Mouse (Mus musculus) right cerebral cortex, postnatal 14 days (tissue): ENCODE results near the gene Pde8a.
A peak's percentile ranks its signal among the peaks of the same experiment; 100 is the strongest.

ENCODE experiments used
- DNase-seq: peaks from one replicate; pipeline ENCODE4 v3.0.0; 2022

Gene Pde8a

DNA sequence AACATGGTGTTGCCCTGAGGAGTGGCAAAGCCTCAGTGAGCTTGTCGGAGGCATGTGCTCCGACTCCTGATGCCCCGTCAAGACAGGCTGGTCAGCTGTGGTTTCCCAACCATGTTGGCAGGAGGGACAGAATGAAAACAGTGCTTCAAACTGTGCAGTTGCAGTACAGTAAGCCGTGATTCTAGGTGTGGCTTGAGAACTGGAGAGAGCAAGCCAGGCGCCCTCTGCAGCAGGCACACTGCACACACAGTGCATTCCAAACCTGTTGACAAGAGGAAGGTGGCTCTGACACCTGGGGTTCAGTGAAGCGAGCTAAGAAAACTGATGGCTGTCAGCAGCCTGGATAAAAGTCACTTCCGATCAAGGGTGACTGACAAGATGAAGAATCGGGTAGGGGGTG is 73.5 kb downstream of the Pde8a start:
- no peak for DNase-seq

DNA sequence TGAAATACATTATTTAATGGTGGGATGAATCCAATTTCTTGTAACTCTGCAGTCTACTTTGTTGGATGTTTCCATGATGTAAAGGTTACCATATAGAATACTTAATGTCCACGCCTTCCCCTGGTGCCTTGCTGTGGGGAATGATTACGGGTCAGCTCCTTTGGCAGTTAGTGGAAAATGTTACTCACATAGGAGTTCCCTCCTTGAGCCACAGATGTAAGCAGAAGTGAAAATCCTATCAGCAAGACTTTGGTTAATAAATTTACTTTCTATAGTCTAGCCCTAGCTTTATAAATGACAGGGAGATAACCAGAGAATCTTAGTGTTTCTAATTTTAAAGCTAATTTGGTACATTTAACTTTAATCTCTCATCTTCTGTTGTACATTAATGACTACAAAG is 81.8 kb downstream of the Pde8a start:
- DNase-seq = no peak

DNA sequence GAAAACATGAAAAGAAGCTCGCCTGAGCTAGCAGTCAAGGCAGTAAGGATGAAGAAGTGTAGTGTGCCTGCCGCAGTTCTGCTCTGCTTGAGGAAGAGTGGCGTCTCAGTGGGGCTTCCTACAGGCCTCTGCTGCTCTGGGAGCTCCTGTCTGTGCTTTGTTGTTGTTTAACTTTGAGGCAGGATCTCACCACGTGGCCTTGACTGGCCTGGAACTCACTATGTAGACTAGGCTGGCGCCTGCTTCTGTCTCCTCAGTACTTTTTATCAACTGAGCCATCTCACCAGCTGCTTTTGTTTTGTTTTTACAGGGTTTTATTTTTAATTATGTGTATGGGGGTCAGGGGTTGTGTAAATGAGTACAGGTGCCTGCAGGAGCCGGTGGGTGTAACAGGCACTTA is 84.8 kb downstream of the Pde8a start:
- DNase-seq = no peak

DNA sequence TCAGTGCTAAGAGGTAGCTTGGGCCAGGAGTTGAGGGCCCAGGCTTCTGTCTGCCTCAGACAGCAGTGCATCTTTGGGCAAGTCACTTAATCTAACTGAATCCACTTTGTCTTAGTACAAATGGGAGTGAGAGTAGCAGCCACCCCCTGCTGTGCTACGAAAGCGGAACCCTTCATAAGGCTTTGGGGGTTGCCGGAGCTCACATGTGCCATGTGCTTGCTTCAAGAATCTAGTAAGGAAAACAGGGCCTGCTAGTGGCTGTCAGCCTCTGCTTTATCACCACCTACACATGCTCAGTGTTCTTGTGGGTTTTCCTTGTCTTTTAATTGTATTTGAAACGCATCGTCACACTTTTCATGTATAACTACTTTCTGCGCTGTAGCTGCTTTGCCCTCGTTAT is 87.9 kb downstream of the Pde8a start:
- no peak for DNase-seq

DNA sequence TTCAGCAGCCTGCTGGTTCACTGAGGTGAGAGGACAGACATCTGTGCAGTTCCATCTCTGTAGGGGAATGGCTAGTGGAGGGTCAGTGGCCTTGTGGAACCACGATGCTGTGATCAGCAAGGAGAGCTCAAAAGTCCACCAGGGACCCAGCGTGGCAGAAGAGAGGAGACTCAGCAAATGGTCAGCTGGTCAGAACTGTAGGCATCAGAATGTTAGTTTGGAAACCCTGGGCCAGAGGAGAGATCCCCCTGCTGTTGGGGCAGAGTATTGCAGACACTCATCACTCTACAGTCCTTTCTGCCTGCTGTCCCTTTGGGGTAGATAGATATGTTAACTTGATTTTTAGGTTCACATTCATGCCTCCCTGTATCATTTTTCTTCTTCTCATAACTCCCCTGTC is 90.3 kb downstream of the Pde8a start:
- DNase-seq = no peak

DNA sequence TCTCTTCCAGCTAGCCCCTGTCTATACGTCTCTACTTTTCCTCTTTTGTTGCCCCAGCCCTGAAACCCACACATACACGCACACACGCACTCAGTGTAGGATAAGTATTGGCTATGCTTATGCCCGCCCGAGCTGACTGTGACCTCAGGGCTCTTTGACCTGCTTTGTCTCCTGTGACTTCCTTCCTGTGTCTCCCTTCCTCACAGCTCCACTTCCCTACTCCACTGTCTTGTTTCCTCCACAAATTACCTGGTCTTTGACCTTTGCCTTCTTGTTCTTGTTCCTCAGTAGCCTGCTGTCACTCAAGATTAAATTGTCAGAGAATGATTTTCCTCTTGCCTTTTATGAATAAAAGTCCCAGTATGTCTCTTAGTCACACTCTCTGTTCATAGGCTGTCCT is 90.7 kb downstream of the Pde8a start:
- no peak for DNase-seq

DNA sequence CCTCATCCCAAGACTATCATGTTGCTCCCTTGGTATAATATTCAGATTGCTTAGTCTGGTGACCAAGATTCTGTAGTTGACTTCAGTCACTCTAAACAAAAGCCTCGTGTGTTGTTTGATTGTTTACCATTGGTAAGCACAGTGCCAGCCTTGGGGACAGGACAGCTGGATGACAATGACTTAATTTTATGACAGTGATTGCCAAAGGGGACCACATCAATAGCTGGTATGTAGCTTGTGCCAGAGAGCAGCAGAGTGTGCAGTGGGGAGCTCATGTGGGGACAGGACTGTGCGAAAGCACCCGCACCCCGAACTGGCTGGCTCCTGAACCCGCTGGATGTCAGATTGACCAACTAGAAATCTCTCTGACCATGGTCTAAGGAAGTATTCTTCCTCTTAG is 91.3 kb downstream of the Pde8a start:
- no peak for DNase-seq

DNA sequence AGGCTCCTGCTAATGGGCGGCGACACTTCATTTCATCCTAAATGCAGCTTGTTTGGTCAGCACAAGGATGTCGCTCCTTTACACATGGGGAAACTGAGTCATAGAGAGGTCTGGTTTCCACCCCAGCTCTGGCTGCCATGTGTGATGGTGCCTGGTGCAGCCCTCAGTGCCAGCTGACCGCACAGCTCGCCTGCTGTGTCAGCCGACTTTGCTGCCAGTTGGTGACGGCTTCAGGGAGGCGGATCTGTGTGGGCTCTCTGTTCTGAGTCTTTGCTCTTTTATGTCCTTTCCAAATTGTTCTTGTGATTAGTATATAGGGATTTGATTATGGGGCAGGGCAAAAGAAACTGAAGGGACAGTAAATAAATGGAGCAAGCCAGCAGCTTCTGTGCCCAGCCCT is 94.3 kb downstream of the Pde8a start:
- DNase-seq = no peak

DNA sequence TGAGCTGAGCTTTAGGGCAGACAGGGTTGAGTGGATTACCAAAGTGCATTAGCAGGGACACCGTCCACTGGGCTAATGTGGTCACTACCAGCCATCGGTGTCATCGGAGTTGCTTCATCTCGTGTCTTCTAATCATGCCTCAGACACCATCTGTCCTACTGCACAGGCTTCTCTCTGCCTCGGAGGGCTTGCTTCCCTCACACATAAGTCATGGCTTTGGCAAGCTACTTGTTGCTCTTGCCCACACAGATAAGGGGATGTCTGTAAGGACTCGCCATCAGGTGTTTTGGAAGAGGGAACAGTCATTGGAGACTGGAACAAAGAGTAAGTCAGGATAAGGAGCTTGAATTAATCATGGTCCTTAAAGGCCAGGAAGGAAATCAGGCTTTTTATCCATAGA is 95.9 kb downstream of the Pde8a start:
- DNase-seq = no peak

DNA sequence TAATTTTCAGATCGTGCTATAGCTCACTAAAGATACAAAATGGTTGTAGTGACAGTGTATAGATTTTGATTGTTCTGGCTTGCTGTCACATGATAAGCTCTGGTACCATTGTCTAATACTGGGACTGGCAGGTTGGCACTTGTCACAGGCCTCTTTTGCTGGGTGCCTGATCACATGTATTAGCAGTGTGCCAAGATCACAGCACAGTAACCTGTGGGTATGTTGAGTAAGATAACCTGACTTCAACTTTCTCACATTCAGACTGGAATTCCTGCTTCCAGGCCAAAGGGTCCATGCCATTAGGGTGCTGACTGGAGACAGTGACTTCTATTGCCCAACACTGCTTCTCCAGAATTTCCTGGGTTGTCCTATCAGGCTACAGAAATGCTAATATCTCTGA is 97.7 kb downstream of the Pde8a start:
- DNase-seq = no peak

DNA sequence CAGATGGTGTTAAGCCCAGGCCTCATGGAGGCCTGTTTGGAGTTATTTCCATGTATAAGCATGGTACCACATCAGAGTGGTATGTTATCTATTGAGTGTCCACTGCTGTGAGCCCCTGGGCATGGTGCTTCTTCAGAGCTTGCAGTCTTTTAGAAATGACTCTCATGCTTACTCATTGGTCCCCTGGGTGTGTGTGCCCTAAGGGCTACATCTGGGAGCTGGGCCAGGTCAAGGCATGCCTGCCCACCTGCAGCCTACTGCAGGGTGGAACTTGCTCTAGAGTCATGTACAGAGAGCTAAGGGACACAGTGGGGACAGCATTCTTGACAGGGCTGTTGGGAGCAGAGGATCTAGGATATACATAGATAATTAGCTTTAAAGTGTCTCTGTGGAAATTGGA is 98.2 kb downstream of the Pde8a start:
- no peak for DNase-seq

DNA sequence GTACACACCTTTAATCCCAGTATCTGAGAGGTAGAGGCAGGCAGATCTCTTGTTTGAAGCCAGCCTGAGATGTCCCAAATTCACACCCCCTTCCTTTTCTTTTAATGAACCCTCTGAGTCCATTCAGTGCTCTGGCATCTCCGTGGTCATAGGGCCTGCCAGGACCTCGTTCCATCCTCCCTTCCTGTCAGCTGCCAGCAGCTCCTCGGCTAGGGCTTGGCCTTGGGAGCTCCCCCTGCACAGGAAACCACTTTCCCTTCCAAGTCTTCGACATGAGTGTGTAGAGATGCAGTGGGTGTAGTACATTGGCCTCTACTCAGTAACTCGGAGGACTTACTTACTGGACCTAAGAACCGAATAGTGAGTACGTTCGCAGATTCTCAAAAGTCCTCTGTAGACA is 102.2 kb downstream of the Pde8a start:
- no peak for DNase-seq

DNA sequence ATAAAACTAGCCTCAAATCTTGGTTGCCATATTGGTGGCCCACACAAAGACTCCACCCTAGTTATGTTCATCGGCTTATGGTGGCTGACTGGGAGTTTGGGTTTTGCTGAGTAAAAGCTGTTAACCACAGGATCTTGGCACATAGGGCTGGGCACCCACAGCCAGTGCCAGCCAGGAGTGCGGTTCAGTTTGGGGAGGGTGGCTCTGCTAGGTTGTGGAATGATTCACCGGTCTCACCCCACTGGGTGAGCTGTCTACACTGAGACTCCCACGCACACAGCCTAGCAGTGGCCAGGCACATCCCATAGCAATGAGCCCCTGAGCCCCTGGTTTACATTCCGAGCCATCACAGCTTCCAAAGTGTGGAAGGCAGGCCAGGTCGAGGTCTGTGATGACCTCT is 106.4 kb downstream of the Pde8a start:
- DNase-seq = no peak

DNA sequence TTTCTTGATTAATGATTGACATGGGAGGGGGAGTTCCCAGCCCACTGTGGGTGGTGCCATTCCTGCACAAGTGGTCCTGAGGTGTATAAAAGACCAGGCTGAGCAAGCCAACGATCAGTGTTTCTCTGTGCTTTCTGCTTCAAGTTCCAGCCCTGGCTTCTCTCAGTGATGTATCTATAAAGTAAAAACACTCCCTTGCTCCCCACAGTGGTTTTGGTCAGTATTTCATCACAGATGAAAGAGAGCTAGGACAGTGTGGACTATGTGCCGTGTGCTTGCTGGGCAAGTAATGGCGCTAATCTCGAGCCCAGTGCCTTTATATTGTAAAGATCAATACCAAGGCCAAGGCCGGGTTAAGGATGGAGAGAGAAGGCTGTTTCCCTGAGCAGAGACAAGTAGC is 108.4 kb downstream of the Pde8a start:
- DNase-seq = no peak

DNA sequence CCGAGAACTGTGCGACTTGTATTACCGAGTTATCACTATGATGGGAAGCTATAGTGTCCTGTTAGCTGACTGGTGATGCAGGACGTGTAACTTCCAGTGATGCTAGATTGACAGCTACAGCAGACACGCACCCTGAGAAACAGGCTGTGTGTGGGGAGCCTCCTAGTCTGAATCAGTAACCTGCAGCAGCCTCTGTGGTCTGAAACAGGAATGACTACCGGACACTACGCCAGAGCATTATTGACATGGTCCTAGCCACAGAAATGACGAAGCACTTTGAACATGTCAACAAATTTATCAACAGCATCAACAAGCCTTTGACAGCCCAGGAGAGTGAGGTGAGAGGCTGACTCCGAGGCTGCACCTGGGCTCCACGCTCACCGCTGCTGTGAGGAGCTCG is 112.6 kb downstream of the Pde8a start:
- DNase-seq = no peak

DNA sequence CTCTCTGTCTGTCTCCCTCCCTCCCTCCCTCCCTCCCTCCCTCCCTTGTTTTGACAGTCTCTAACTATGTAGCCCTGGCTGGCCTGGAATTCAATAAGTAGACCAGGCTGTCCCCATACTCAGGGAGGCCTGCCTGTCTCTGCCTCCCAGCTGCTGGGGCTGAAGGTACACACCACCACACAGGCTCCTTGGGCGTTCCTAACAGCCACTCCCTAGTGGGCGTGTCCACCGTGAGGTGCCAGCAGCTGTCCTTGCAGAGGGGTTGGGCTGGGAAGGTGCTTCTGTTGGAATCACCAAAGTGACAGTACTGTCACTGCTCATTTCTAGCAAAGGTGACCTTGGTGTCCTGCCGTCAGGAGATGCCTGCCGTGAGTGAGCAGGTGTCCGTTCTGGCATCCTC is 113.5 kb downstream of the Pde8a start:
- DNase-seq = no peak

DNA sequence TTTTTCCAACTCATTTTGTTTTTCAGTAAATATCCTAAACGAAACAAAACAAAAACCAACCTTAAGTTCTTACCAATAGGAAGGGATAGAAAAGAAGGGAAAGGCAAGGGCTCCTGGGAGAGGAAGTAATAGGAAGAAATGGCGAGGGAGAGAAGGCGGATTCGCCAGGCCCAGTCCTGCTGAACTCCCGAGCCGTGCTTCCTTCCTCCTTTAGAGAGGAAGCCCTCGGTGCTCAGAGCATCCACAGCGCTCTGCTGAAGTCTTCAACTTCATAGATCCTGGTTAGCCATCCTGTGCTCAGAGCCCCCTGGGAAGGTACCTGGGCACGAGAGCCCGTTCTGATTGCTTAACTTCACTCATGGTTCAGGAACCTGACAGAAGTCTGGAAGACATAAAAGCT is 114.3 kb downstream of the Pde8a start:
- no peak for DNase-seq

DNA sequence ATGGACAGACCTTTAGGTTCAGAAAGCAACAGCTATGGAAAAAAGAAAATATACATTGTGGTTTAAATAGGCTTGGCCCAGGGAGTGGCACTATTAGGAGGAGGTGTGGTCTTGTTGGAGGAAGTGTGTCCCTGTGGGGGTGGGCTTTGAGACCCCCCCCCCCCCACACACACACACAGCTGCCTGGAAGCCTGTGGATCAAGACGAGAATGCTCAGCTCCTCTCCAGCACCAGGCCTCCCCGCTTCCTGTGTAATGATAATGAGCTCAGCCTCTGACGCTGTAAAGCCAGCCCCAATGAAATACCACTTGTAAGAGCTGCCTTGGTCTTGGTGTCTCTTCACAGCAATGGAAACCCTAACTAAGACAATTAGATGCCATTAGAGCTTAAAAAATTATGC is 117.4 kb downstream of the Pde8a start:
- DNase-seq = no peak

DNA sequence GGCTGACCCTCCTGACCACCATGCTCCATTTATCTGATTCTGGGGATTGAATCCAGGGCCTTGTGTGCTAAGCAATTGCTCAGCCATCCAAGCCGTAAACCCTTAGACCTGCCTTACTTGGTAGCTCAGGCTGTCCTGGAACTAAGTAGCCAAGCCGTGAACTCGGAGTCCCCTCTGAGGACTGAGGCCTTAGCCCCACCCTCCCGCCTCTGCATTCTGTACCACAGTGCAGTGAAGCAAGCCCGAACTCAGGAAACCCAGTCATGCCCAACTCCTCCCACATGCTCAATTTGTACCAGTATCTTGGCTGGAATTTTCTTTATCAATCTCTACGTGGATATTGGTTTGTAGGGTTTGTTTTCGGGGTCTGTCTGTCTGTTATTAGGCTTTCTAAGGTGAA is 118.5 kb downstream of the Pde8a start:
- no peak for DNase-seq

DNA sequence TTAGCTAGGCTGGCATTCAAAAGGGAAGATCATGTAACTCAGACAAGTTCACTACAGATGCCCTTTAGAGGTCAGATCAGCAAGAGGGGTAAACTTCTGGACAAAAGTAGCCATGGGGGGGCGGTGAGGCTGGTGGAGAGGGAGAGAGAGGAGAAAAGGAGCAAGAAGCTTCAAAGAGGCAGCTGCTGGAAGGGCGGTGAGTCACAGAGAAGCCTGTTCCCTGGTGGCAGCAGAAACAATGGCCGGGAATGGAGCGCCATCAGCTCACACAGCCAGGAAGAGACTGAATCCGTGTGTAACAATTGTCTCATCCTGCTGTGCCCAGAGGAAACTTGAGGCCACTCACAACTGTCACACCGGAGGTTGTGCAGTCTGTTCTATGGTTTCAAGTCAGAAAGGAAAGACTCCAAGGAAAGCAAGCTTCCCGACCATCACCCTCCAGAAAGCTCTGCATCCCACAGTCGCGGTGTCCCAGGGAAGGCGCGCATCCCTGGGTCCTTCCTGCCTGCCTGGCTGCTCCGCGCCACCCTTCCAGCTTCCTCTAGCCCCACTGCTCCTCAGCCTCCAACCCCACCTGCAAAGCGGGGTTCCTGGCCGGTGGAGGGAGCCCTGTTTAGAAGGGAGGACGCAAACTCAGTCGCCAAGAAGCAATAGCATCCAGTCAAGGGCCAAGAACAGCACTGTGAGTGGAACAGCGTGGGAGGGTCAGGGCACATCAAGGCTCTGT is 122.5 kb downstream of the Pde8a start:
- DNase-seq = no peak

DNA sequence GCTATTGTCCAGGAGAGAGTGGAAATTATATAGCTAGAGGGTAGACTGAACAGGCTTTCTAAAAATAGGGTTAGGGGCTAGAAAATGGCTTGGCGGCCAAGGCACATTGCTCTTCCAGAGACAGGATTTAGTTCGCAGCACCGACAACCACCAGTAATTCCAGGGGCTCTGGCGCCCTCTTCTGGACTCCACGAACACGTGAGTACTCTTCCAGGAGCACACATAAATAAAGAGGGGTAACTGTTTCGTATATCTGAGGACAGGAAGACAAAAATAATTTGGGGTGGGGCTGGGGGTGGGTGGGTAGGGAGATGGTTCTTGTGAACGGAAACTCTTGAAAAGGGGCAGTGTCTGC is 123.0 kb downstream of the Pde8a start:
- DNase-seq = peak; percentile 52

DNA sequence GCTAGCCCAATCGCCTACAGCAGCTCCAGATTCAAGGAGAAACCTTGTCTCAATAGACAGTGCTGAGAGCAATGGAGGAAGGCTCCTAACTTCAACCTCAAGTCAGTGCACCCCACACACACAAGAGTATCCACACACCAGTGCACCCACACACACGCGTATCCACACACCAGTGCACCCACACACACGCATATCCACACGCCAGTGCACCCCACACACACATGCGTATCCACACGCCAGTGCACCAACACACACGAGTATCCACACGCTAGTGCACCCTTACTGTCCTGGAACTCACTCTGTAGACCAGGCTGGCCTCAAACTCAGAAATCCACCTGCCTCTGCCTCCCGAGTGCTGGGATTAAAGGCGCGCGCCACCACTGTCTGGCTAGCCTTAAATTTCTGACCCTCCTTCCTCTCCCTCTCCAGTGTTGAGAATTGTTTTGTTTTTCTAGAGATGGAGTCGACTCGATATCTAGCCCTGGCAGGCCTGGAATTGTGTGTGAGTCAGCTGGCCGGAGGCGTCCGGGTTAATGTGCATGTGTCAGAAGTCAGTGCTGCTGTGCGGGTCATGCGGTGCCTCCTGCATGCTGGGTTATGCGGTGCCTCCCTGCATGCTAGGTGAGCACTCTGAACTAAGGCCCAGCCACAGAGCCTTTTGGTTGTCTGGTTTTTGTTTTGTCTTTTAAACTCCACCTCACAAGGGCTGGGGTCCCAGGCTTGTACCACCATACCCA is 124.6 kb downstream of the Pde8a start:
- no peak for DNase-seq

DNA sequence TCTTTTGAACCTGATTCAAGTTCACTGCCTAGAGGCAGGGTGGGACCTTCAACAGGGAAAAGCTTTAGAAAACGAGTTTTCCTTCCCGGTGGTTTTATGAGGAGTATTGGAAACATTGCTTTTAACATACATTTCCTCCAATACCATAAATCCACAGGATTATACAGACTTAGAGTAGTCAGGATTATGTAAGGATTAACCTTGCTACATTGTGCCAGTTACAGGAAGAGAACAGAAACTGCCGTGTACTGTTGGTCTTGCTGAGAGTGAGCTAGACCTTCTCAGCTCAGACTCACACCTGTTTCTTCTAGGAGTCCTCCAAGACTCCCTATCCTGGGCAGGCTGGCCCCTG is 125.1 kb downstream of the Pde8a start:
- no peak for DNase-seq

DNA sequence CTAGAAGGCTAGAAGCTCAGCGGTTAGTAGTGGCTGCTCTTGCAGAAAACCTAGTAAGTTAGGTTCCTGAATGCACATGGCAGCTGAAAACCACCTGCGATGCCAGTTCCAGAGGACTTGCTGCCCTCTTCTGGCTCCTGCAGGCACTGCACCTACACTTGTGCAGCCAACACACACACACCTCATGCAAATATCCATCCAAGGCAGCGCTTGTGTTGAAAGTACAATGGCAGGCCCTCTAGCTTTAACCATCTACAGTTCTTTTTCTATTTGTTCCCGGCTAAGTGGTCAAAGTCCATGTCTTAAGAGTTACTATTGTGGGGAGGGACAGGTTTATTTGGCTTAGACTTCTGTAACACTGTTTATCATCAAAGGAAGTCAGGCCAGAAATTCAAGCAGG is 126.4 kb downstream of the Pde8a start:
- DNase-seq = peak; percentile 68

DNA sequence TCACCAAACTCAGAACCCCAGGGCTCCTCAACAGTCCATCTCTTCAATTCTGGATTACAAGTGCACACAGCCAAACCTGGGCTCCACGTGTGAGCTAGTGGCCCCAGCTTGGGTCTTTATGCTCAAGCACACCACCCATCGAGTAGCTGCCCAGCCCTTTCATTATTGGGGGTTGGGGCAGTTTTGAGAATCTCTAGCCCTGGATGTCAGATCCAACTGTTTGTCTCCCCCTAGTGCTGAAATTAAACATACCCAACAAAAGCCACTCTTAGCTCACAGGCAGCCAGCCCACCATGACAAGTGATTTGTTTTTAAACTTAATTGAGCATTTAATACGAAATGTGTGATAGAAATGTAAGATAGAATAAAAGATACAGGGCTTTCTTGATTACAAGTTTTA is 128.2 kb downstream of the Pde8a start:
- DNase-seq = no peak
